Mouse (Mus musculus): ENCODE results near the gene Sema4a.

DNA sequence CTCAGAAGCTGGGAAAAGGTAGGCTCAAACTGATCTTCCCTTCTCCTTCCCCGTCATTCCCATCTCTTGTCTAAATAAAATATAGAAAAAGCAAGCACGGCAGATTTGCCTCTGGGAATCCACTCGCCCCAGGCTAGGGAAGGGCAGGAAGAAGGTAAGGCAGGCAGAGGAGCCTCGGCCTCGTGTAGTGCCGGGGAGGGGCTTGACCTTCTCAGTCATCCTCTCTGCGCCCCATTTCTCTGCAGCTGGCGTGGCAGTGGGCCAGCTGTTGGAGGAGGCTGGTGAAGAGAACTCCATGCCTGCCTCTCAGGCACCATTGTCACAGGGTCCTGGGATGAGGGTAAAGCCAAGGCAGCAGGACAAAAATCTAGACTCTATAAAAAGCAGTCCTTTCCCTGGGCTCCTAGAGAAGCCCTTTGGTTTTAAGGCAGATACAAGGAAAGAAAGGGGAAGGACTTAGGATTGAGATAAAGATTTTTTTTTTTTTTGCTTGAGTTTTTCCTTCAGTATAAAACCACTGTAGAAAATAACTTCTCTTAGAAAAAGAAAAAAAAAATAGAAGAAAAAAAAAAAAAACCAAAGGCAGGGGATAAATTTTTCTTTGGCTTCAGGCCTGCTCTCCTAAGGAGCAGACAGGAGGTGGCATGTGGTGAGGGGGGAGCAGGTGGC is 20.5 kb upstream of the Sema4a start:
- TF ChIP-seq CTCF (IDR thresholded peaks at IDR 0.05; ENCODE audit: low read depth) (no peak), EP300 (optimal IDR thresholded peaks at IDR 0.05) (no peak)
